Mouse (Mus musculus): Measurements from ENCODE around the gene Il10rb. TPM values are rescaled to one million over a fixed set of nuclear protein-coding genes. Genes with fewer than 3 reads are reported as not detected.

Gene Il10rb
- total and polyA plus RNA-seq, 3 experiments, result 32.1 to 37.9 (median 36.1) TPM

DNA sequence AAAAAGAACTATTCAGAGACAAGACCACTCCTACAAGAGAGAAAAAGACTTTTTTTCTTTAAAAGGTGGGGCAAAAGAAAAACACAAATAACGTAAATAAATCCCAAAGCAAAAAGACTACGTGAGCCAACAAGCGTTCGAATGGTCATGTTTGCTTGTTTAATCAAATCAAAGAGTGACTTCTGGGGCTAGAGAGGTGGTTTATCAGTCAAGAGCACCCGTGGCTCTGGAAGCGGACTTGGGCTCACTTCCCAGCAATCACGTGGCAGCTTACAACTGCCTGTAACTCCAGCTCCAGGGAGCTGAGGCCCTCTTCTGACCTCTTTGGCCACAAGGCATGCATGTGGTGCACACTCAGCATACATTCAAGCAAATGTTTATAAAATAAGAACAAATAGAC, 35.4 kb downstream of the Il10rb start:
- peaks cover 5 to 48% of the 10 kb centered on the region in 2 experiments; a peak in 3 of 4 replicates for H3K4me1 ChIP-seq (ENCODE audit: control insufficient read depth in 1 of 2, insufficient read depth in 2 of 2)
- no peaks in the 10 kb centered on the region for H3K36me3 ChIP-seq (replicated peaks in 1 of 2; ENCODE audit: control insufficient read depth in 1 of 2, insufficient read depth in 1 of 2, low read length in 1 of 2)
- no peak overlapping the region for H3K4me3 ChIP-seq (replicated peaks in 1 of 3; ENCODE audit: low read depth in 2 of 3, low read length in 2 of 3, poor library complexity in 1 of 3)
- H3K9me3 ChIP-seq (replicated peaks; ENCODE audit: low read length), result peaks cover 4% of the 10 kb centered on the region
- dilution Hi-C loops (cut with MboI; ENCODE audit: extremely low pct_ligation_motif_present, extremely low pct_unique_long_range_greater_than_20kb, low sequenced_read_pairs), result no loop called here
- no peaks in the 10 kb centered on the region for H3K79me2 ChIP-seq (replicated peaks; ENCODE audit: control insufficient read depth, extremely low read depth, insufficient read depth, poor library complexity, severe bottlenecking)
- in situ Hi-C loops (cut with MboI; ENCODE audit: low pct_ligation_motif_present, low pct_unique_long_range_greater_than_20kb, low sequenced_read_pairs), result no loop called here
- H3K4me2 ChIP-seq (ENCODE audit: insufficient read depth, low read depth, poor library complexity, severe bottlenecking), result no peak overlapping the region
- no peaks in the 10 kb centered on the region for H3K27me3 ChIP-seq (replicated peaks)
- TF ChIP-seq USF1 (IDR thresholded peaks at IDR 0.05; ENCODE audit: low read depth, low read length) (no peak), ZKSCAN1 (IDR thresholded peaks at IDR 0.05; ENCODE audit: borderline replicate concordance, low read depth, low read length) (no peak), POLR2AphosphoS2 (IDR thresholded peaks at IDR 0.05; ENCODE audit: low read depth, low read length) (no peak), NRF1 (IDR thresholded peaks at IDR 0.05; ENCODE audit: low read depth, low read length) (no peak), ZMIZ1 (IDR thresholded peaks at IDR 0.05; ENCODE audit: low read depth, low read length) (no peak), SIN3A (IDR thresholded peaks at IDR 0.05; ENCODE audit: low read length) (no peak), GABPA (IDR thresholded peaks at IDR 0.05; ENCODE audit: insufficient replicate concordance, low read depth, low read length) (no peak), CTCF (conservative IDR thresholded peaks at IDR 0.05 in 1 of 2, IDR thresholded peaks at IDR 0.05 in 1 of 2; ENCODE audit: low read depth in 2 of 2, low read length in 2 of 2) (no peak), ETS1 (conservative IDR thresholded peaks at IDR 0.05; ENCODE audit: low read depth, low read length) (no peak), POLR2A (IDR thresholded peaks at IDR 0.05; ENCODE audit: low read depth, low read length) (no peak), ZC3H11A (IDR thresholded peaks at IDR 0.05; ENCODE audit: low read depth, low read length) (no peak), RCOR1 (conservative IDR thresholded peaks at IDR 0.05; ENCODE audit: low read depth, low read length) (no peak), MEF2A (IDR thresholded peaks at IDR 0.05; ENCODE audit: borderline replicate concordance, low read depth, low read length) (no peak), RAD21 (IDR thresholded peaks at IDR 0.05; ENCODE audit: low read depth, low read length) (no peak), JUN (IDR thresholded peaks at IDR 0.05; ENCODE audit: insufficient read depth, low read depth, low read length) (no peak), MAZ (IDR thresholded peaks at IDR 0.05; ENCODE audit: low read depth, low read length) (no peak), NELFE (IDR thresholded peaks at IDR 0.05; ENCODE audit: low read depth, low read length) (no peak)
- H3K9ac ChIP-seq (ENCODE audit: insufficient read depth, low read depth), result no peak overlapping the region
- no peak for DNase-seq (ENCODE audit: extremely low read depth)
- H3K27ac ChIP-seq (ENCODE audit: insufficient read depth, low read depth), result no peak overlapping the region

DNA sequence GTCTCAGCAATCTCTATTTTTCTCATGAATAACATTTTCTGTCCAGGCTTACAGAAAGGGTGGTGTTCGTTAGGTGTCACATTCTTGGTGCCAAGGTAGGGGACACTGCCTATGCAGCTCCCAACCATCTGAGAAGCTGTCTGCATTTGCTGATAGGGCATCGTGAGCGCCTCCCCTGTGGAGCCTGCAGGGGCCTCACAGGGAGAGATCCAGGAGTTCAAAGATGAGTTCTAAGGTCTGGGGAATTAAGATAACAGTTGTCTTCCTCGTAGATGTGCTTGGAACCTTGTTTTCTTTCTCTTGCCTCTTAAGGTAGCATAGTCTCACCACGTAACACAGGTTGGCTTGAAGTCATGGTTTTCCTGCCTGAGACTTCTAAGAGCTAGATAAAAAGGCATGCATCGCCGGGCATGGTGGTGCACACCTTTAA, 35.9 kb downstream of the Il10rb start:
- Histone ChIP-seq H3K27ac (ENCODE audit: insufficient read depth, low read depth) (no peak overlapping the region), H3K4me3 (replicated peaks in 1 of 3; ENCODE audit: low read depth in 2 of 3, low read length in 2 of 3, poor library complexity in 1 of 3) (no peak overlapping the region), H3K27me3 (replicated peaks) (no peaks in the 10 kb centered on the region), H3K4me1 (ENCODE audit: control insufficient read depth in 1 of 2, insufficient read depth in 2 of 2) (peaks cover 7 to 53% of the 10 kb centered on the region in 2 experiments; a peak in 3 of 4 replicates), H3K79me2 (replicated peaks; ENCODE audit: control insufficient read depth, extremely low read depth, insufficient read depth, poor library complexity, severe bottlenecking) (no peaks in the 10 kb centered on the region), H3K4me2 (ENCODE audit: insufficient read depth, low read depth, poor library complexity, severe bottlenecking) (no peak overlapping the region), H3K9me3 (replicated peaks; ENCODE audit: low read length) (peaks cover 4% of the 10 kb centered on the region), H3K36me3 (replicated peaks in 1 of 2; ENCODE audit: control insufficient read depth in 1 of 2, insufficient read depth in 1 of 2, low read length in 1 of 2) (no peaks in the 10 kb centered on the region), H3K9ac (ENCODE audit: insufficient read depth, low read depth) (no peak overlapping the region)
- dilution Hi-C loops (cut with MboI; ENCODE audit: extremely low pct_ligation_motif_present, extremely low pct_unique_long_range_greater_than_20kb, low sequenced_read_pairs) (no loop called here), in situ Hi-C loops (cut with MboI; ENCODE audit: low pct_ligation_motif_present, low pct_unique_long_range_greater_than_20kb, low sequenced_read_pairs) (no loop called here)
- TF ChIP-seq ELF1 (IDR thresholded peaks at IDR 0.05; ENCODE audit: low read depth, low read length) (no peak), PAX5 (IDR thresholded peaks at IDR 0.05; ENCODE audit: low read length) (no peak), CHD2 (IDR thresholded peaks at IDR 0.05; ENCODE audit: low read length) (no peak), SIN3A (IDR thresholded peaks at IDR 0.05; ENCODE audit: low read length) (no peak), ZKSCAN1 (IDR thresholded peaks at IDR 0.05; ENCODE audit: borderline replicate concordance, low read depth, low read length) (no peak), CHD1 (IDR thresholded peaks at IDR 0.05; ENCODE audit: low read depth, low read length) (no peak), ZMIZ1 (IDR thresholded peaks at IDR 0.05; ENCODE audit: low read depth, low read length) (no peak), HCFC1 (IDR thresholded peaks at IDR 0.05; ENCODE audit: low read depth, low read length) (no peak), MAFK (IDR thresholded peaks at IDR 0.05; ENCODE audit: insufficient replicate concordance, low read length) (no peak), RAD21 (IDR thresholded peaks at IDR 0.05; ENCODE audit: low read depth, low read length) (no peak), CTCF (conservative IDR thresholded peaks at IDR 0.05 in 1 of 2, IDR thresholded peaks at IDR 0.05 in 1 of 2; ENCODE audit: low read depth in 2 of 2, low read length in 2 of 2) (no peak), SMC3 (IDR thresholded peaks at IDR 0.05; ENCODE audit: low read depth, low read length) (no peak), E2F4 (IDR thresholded peaks at IDR 0.05; ENCODE audit: insufficient replicate concordance, low read depth, low read length) (no peak), MEF2A (IDR thresholded peaks at IDR 0.05; ENCODE audit: borderline replicate concordance, low read depth, low read length) (no peak), TBP (conservative IDR thresholded peaks at IDR 0.05; ENCODE audit: low read depth, low read length) (no peak), NELFE (IDR thresholded peaks at IDR 0.05; ENCODE audit: low read depth, low read length) (no peak)
- DNase-seq (ENCODE audit: extremely low read depth), result no peak

Data from CH12.LX (cell line).